28 mouse cellular contexts compared by ENCODE assay signal in the genomic region with DNA sequence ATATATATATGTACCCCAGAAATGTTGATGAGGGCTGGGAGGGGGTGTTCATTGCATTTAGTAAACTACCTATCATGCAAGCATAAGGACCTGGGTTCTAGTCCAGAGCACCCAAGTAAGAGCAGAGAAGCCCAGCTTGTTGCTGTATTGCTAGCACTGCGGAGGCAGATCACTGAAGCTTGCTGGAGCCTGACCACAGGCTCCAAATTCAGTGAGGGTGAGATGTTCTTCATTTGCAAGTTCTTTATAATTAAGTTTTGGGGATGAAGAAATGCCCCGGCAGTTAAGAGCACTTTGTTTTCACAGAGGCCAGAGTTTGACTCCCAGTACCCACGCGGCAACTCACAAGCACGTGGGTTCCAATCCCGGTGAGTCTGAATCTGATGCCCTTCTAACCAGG.
"Had no signal": no experiment of that assay in that cellular context is flagged by ENCODE, and none has a peak within 500 bp of the region (broad histone marks: within the 10 kb centered on the region; RNA-seq: fewer than 3 reads in every experiment).

No protein-coding gene starts in this region.

- H3K27me3 ChIP-seq: embryonic facial prominence, embryonic 12.5 days; embryonic facial prominence, embryonic 13.5 days; embryonic facial prominence, embryonic 15.5 days; forebrain, embryonic 12.5 days; forebrain, embryonic 13.5 days; forebrain, embryonic 15.5 days had no signal

- H3K4me3 ChIP-seq: embryonic facial prominence, embryonic 10.5 days; embryonic facial prominence, embryonic 12.5 days; embryonic facial prominence, embryonic 13.5 days; embryonic facial prominence, embryonic 15.5 days; erythroblast, embryonic 14.5 days; forebrain, embryonic 10.5 days; forebrain, embryonic 12.5 days; forebrain, embryonic 13.5 days; forebrain, embryonic 15.5 days; gastrocnemius, adult 2 months; heart, adult 2 months had no signal

- H3K36me3 ChIP-seq: embryonic facial prominence, embryonic 12.5 days; embryonic facial prominence, embryonic 15.5 days; forebrain, embryonic 10.5 days; forebrain, embryonic 12.5 days; forebrain, embryonic 15.5 days had no signal

- H3K4me1 ChIP-seq: embryonic facial prominence, embryonic 10.5 days; forebrain, embryonic 10.5 days; forebrain, embryonic 12.5 days; forebrain, embryonic 13.5 days; forebrain, embryonic 15.5 days had no signal

- DNase-seq: cerebellum, adult 2 months; cerebellum, adult 8-10 months; cerebellum, adult 9-10 months; cerebellum, adult 9-11 months; cerebellum, postnatal 10 days; cerebellum, postnatal 14 days; cerebellum, postnatal 25 days; cerebellum, postnatal 36 days; embryo, embryonic 11 days; forebrain, postnatal 0 days; gastrocnemius, adult 2 months; gastrocnemius, postnatal 10 days; gastrocnemius, postnatal 14 days; gastrocnemius, postnatal 25 days; gastrocnemius, postnatal 36 days; heart, adult 18-20 months had no signal

- ATAC-seq: forebrain, embryonic 13.5 days; forebrain, embryonic 14.5 days; forebrain, embryonic 15.5 days; forebrain, embryonic 16.5 days; forebrain, postnatal 0 days had no signal

- H3K27ac ChIP-seq: embryonic facial prominence, embryonic 10.5 days; embryonic facial prominence, embryonic 12.5 days; embryonic facial prominence, embryonic 13.5 days; embryonic facial prominence, embryonic 15.5 days; forebrain, embryonic 10.5 days; forebrain, embryonic 12.5 days; forebrain, embryonic 13.5 days; forebrain, embryonic 15.5 days; gastrocnemius, adult 2 months had no signal
